Mouse (Mus musculus) forebrain, embryonic 11.5 days (tissue): ENCODE measurements around the gene Pnpla1. TPM values are rescaled to one million over a fixed set of nuclear protein-coding genes. Genes with fewer than 3 reads are reported as not detected.
A peak's percentile ranks its signal among the peaks of the same experiment; 100 is the strongest.
"Not testable (repeated sequence)": the region's sequence is repeated elsewhere in the genome, so short reads cannot be mapped to it uniquely, and the experiment has no call there.

Experiments
- ATAC-seq: fragments of 200-750 bp; cut with Nextera tagmentation; replicated peaks from 2 replicates; pipeline ENCODE4 v1.8.0; 2017; ENCODE audit warnings: moderate TSS enrichment; ENCODE audit not compliant: low FRiP score
- DNase-seq: peaks from one replicate; pipeline ENCODE4 v3.0.0-alpha.2; 2017; ENCODE audit warnings: low spot score
- H3K27ac ChIP-seq: fragments of 300-500 bp; sonication (generic); 2 replicates; pipeline ENCODE4 v1.5.1; 2014; ENCODE audit warnings: low read depth, low read length
- H3K27me3 ChIP-seq: fragments of 300-500 bp; sonication (generic); 2 replicates; pipeline ENCODE4 v1.6.1; 2014; ENCODE audit warnings: mild to moderate bottlenecking, low read length, mixed read lengths; ENCODE audit not compliant: control insufficient read depth, insufficient read depth
- H3K36me3 ChIP-seq: fragments of 300-500 bp; sonication (generic); 2 replicates; pipeline ENCODE4 v1.6.1; 2014; ENCODE audit warnings: mild to moderate bottlenecking, low read length, moderate library complexity, mixed read lengths; ENCODE audit not compliant: control insufficient read depth, insufficient read depth
- H3K4me1 ChIP-seq: fragments of 300-500 bp; sonication (generic); replicated peaks from 2 replicates; pipeline ENCODE4 v1.6.1; 2014; ENCODE audit warnings: low read length, mixed read lengths; ENCODE audit not compliant: control insufficient read depth, insufficient read depth
- H3K4me2 ChIP-seq: fragments of 300-500 bp; sonication (generic); 2 replicates; pipeline ENCODE4 v1.6.1; 2014; ENCODE audit warnings: low read depth, mild to moderate bottlenecking, low read length, moderate library complexity, mixed read lengths; ENCODE audit not compliant: severe bottlenecking
- H3K4me3 ChIP-seq: fragments of 300-500 bp; sonication (generic); 2 replicates; pipeline ENCODE4 v1.5.1; 2014; ENCODE audit warnings: low read depth, low read length
- H3K9ac ChIP-seq: fragments of 300-500 bp; sonication (generic); 2 replicates; pipeline ENCODE4 v1.6.1; 2014; ENCODE audit warnings: low read length
- H3K9me3 ChIP-seq: fragments of 300-500 bp; sonication (generic); 2 replicates; pipeline ENCODE4 v1.6.1; 2016; ENCODE audit warnings: low read length, mixed read lengths; ENCODE audit not compliant: control insufficient read depth
- WGBS: fragments of 180-500 bp; shearing (Covaris S2); extraction: QIAGEN DNeasy Blood & Tissue Kit; methylation state at CpG from one replicate; pipeline ENCODE4 v1.1.7; 2014; 5-methylcytosine and 5-hydroxymethylcytosine counted together
- polyA plus RNA-seq: library from polyadenylated mRNA; unstranded; fragments of >200 nt; fragmentation: Nextera tagmentation; extraction: Ambion mirVana; gene quantifications from 2 replicates; pipeline ENCODE4 v1.2.1, GENCODE M21; 2014

Gene Pnpla1
- polyA plus RNA-seq: not detected in 2 replicates

- Histone ChIP-seq H3K4me2 (no peak within 1 kb of the TSS), H3K27ac (no peak within 1 kb of the TSS), H3K4me1 (no peaks in the 10 kb centered on the region), H3K27me3 (no peaks in the 10 kb centered on the region), H3K9ac (no peak within 1 kb of the TSS), H3K9me3 (no peaks in the 10 kb centered on the region; the same call in 1 of the 2 replicates), H3K36me3 (no peaks in the 10 kb centered on the region), H3K4me3 (no peak within 1 kb of the TSS)
- peak; percentile 62 for DNase-seq
- no peak for ATAC-seq
- WGBS: 39% methylated on average over 12 of the region's 12 CpGs
These were observed at the start of gene Pnpla1 for GRCm38 (mm10) chr17:28858205-28858604. Pnpla1 (plus strand) TSS chr17:28858411.

DNA sequence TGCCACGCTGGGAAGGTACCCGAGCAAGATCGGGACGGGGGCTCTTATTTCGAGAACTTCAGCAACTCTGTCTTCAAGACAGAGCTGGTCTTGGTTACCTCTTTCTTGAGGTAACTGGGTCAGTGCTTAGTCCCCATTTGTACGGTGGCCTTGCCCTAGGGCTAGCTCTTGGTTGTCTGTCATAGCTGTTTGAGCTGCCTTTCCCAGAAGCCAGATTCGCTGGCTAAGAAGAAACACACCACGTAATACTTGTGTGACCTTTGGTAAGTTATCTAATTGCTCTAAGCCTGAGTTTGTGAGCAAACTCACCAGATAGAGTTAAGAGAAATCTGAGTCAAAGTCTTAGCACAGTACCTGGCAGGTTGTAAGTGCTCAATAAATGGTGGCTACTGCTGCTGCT is 49.5 kb upstream of the Pnpla1 start:
- Histone ChIP-seq H3K36me3 (peaks cover 21% of the 10 kb centered on the region), H3K4me3 (no peak overlapping the region), H3K9me3 (no peaks in the 10 kb centered on the region), H3K27ac (no peak overlapping the region), H3K9ac (no peak overlapping the region), H3K4me2 (no peak overlapping the region), H3K4me1 (no peaks in the 10 kb centered on the region), H3K27me3 (no peaks in the 10 kb centered on the region)
- ATAC-seq: no peak
- no peak for DNase-seq
- WGBS: 97% methylated on average over 8 of the region's 8 CpGs

DNA sequence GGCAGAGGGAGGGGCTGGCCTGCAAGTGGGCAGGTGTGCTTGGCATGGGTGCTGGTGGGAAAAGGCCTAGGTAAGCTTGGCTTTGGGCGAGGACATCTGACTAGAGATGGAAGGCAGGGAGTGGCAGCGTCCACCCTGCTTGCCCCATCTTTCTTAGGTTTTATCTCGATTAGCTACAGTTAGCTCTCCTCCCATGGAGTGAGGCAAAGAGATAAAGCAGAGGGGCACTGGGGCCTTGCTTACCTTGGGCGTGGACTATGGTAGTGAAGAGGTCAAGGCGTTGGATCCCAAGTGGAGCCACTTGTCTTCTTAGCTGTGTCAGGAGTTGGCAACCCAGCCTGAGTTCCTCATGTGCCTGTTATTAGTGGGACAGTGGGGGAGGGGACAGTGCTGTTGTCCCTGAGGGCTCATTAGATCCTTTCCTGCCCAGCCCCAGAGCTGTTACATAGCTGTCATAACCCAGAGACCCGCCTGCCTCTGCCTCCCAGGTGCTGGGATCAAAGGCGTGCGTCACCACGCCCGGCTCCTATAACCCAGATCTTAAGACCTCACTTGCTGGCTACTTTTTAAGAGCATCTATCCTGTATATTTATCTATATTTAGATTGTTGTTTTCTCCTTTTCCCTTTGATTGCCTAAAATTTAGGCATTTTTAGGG is 48.9 kb upstream of the Pnpla1 start:
- Histone ChIP-seq H3K36me3 (peaks cover 21% of the 10 kb centered on the region), H3K27ac (no peak overlapping the region), H3K27me3 (no peaks in the 10 kb centered on the region), H3K9ac (no peak overlapping the region), H3K4me2 (no peak overlapping the region), H3K4me3 (no peak overlapping the region), H3K9me3 (no peaks in the 10 kb centered on the region), H3K4me1 (no peaks in the 10 kb centered on the region)
- DNase-seq (no peak), ATAC-seq (no peak)
- 93% methylated on average over 10 of the region's 10 CpGs for WGBS

- H3K4me3 ChIP-seq: no peak overlapping the region
- 95% methylated on average over 10 of the region's 10 CpGs for WGBS
- no peaks in the 10 kb centered on the region for H3K4me1 ChIP-seq
- H3K27ac ChIP-seq: no peak overlapping the region
- H3K27me3 ChIP-seq: no peaks in the 10 kb centered on the region
- H3K36me3 ChIP-seq: peaks cover 22% of the 10 kb centered on the region
- no peaks in the 10 kb centered on the region for H3K9me3 ChIP-seq
- ATAC-seq (no peak), DNase-seq (no peak)
- H3K9ac ChIP-seq: no peak overlapping the region
- H3K4me2 ChIP-seq: no peak overlapping the region
These were observed 45.9 kb upstream of the Pnpla1 start for GRCm38 (mm10) chr17:28812345-28812744.

- Histone ChIP-seq H3K36me3 (peaks cover 23% of the 10 kb centered on the region), H3K4me3 (no peak overlapping the region), H3K27ac (no peak overlapping the region), H3K9me3 (no peaks in the 10 kb centered on the region), H3K27me3 (no peaks in the 10 kb centered on the region), H3K9ac (no peak overlapping the region), H3K4me2 (no peak overlapping the region), H3K4me1 (no peaks in the 10 kb centered on the region)
- ATAC-seq (no peak), DNase-seq (no peak)
- 92% methylated on average over 18 of the region's 18 CpGs for WGBS
These were observed 43.6 kb upstream of the Pnpla1 start for GRCm38 (mm10) chr17:28814529-28815097.

DNA sequence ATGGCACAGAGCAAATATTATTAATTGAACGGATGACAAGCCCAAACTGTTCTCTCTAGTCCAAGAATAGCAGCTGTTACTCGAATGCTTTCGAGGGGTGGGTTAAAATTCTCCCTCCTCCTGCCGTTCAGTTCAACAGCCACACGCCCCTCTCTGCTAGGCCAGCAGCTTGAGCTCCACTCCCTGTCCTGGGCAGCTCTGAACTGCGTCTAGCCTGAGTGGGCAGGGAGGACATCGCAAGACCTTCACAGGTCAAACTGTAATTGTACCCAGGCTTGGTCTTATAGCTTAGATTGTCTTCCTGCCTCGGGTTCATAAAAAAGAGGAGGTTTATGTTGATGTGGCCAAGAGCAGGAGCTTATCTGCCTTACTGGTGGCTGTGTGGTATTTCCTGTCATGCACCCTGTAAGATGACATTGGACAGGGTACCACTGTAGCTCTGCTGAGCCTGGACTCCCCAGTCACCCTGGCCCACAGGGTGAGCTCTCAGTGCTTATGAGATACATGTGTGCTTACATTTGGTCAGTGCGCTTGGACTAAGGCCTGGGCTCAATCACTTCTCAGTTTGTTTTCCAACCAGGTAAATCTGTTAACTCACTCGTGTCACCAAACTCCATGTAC is 42.7 kb upstream of the Pnpla1 start:
- WGBS: 95% methylated on average over 10 of the region's 10 CpGs
- Histone ChIP-seq H3K4me1 (no peaks in the 10 kb centered on the region), H3K27me3 (no peaks in the 10 kb centered on the region), H3K36me3 (peaks cover 23% of the 10 kb centered on the region), H3K4me2 (no peak overlapping the region), H3K4me3 (no peak overlapping the region), H3K9me3 (no peaks in the 10 kb centered on the region), H3K27ac (no peak overlapping the region), H3K9ac (no peak overlapping the region)
- DNase-seq (no peak), ATAC-seq (no peak)

DNA sequence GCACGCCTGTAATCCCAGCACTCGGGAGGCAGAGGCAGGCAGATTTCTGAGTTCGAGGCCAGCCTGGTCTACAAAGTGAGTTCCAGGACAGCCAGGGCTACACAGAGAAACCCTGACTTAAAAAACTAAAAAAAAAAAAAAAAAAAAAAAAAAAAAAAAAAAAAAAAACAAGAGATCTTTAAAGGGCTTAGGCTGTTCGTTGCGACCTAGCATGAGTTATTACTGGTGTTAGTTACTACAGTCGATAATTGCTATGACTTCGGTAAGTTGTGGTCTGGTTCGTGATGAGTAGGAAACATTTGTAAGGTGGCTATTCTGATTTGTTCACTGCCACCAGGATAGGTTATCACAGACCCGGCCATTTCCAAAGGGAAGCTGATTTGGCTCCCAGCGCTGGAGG is 41.9 kb upstream of the Pnpla1 start:
- not testable (repeated sequence) for H3K4me3 ChIP-seq, H3K4me2 ChIP-seq, H3K4me1 ChIP-seq, H3K27me3 ChIP-seq, H3K9ac ChIP-seq, H3K27ac ChIP-seq, H3K9me3 ChIP-seq, DNase-seq, ATAC-seq
- peaks cover 23% of the 10 kb centered on the region for H3K36me3 ChIP-seq
- 95% methylated on average over 10 of the region's 10 CpGs for WGBS

DNA sequence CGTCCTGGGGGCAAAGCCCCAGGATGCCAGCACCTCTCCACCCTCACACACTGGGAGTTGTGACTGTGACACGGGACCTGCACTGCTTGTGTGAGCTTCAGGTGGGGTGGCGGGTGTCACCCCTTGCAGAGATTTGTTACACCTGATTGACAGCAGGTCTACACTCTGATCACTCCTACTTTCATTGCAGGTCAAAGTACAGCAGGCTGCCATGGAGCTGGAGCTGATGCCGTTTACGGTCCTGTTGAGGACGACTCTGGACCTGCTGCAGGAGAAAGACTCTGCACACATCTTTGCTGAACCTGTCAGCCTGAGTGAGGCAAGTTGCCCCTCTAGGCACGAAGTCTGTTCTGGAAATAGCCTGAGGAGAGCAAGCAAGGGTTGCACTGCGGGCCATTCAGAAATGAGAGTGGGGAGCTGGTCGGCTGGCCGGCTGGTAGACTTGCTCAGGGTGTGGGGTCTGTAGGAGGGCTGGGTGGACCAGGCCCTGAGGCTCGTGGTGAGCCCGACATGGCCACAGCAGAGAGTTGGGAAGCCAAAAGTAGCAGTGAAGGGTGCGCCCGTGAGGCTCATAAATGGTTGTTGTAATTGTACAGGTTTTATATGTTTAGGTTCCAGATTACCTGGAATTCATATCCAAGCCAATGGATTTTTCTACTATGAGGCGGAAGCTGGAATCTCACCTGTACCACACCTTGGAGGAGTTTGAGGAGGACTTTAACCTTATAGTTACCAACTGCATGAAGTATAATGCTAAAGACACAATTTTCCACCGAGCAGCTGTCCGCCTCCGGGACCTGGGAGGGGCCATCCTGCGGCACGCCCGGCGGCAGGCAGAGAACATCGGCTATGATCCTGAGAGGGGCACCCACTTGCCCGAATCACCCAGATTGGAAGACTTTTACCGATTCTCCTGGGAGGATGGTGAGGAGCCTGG is 41.1 kb upstream of the Pnpla1 start:
- WGBS: 96% methylated on average over 25 of the region's 25 CpGs
- no peak for DNase-seq
- no peak overlapping the region for H3K4me2 ChIP-seq

More for the DNA sequence above, 41.1 kb upstream of the Pnpla1 start:
- no peak overlapping the region for H3K4me3 ChIP-seq
- no peaks in the 10 kb centered on the region for H3K9me3 ChIP-seq
- H3K4me1 ChIP-seq: no peaks in the 10 kb centered on the region
- H3K27me3 ChIP-seq: no peaks in the 10 kb centered on the region
- peaks cover 23% of the 10 kb centered on the region for H3K36me3 ChIP-seq
- H3K27ac ChIP-seq: no peak overlapping the region
- no peak overlapping the region for H3K9ac ChIP-seq
- ATAC-seq: no peak
